Mouse (Mus musculus): ENCODE results near the gene Cldnd1.

Cldnd1 gene

DNA sequence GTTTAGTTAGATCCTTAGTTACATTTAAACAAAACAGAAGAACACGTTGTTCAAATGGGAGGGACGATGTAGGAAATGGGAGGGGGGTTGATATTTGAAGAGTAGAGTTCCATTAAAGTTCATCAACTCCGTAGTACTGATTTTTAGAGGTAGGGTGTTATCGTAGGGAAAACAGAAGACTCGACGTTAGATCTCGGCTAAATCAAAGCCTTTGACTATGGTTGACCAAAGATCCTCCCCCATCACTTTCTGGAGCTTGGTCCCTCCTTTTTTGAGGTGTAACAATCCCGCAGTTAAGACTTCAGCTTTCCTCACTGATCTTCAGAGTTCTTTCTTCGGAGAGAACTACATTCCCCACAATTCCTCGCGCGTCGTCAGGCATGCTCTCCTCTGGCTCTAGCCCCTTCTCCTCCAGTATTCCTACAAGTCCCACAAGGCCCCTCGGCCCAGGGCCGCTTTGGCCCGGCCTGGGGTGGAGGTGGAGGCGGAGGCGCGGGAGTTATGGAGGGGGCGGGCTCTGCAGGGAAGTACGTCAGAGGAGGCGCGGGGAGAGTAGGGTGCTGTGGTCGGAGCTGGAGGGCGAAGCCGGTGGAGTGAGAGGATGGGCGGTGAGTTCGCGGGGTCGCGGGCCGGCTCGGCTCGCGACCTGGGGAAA is at the start of gene Cldnd1:
Cldnd1 (plus strand) TSS at position 434 of the 655 bp plus-strand sequence.
- peak; percentile 93 for DNase-seq (ENCODE audit: extremely low spot score, low read depth, low spot score)

DNA sequence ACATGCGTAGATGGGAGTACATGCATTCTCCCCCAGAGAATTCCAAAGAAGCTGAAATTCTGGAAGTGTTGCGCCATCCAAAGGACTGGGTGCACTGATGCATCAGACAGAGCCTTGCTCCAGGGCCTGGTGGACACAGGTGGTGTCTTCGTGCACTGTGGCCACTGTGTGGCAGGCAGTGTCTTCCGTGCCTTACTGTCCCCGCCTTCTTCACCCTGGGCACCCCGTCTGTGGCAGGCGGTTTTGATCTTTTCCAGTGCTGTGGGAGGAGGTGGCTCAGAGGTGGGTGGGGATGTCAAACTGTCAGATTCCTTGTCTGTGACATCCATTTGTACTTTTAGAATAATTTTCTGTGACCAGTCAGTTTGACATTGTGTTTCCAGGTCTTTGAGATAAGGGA is 49.0 kb upstream of the Cldnd1 start:
- no peak for DNase-seq (ENCODE audit: extremely low spot score, low read depth, low spot score)

DNA sequence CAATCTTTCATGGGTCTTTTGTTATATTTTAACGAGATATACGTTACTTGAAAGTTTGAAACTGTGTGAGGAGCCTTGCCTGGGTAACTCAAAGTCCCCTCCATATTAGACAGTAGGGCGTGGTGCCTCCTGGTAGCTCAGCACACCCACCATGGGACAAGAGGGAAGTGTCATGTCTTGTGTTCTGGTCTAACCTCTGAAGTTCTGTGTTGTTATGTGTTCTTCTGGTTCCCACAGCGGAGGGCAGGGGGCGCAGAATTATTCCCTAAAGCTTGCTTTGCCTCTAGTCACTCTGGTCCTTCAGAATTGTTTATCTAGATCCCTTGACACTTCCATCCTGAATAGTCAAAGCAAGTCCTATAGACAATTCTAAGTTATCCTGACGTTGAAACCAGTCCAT is 45.7 kb upstream of the Cldnd1 start:
- DNase-seq (ENCODE audit: extremely low spot score, low read depth, low spot score): no peak

DNA sequence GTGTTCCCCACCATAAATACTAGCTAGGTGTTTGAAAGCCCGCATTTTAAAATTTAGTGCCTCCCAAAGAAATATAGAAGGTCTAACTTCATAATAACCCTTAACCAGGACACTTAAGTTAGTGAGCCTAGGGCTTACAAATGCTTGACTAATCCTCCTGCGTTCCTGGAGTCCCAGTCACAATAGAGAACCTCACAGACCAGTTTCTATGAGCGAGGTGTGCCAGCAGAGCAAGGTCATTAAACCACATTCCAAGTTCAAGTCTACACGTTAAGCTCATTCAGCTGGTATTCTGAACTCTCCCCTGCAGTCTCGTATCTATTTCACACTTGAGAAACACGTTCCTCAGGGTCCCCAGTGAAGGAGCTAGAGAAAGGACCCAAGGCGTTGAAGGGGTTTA is 44.8 kb upstream of the Cldnd1 start:
- DNase-seq (ENCODE audit: extremely low spot score, low read depth, low spot score): no peak

DNA sequence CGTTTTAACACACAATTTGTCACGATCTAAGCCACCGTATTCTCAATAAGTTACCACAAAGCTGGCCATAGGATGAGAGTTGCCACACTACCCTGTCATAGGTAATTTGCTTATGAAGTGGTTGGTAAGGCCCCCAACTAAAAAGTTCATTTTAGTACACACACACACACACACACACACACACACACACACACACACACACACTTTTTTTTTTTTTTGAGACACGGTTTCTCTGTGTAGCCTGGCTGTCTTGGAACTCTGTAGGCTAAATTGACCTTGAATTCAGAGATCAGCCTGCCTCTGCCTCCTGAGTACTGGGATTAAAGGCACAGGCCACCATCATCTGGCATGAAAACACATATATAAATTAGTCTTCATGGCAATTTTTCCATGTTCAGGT is 43.8 kb upstream of the Cldnd1 start:
- DNase-seq (ENCODE audit: extremely low spot score, low read depth, low spot score): no peak

DNA sequence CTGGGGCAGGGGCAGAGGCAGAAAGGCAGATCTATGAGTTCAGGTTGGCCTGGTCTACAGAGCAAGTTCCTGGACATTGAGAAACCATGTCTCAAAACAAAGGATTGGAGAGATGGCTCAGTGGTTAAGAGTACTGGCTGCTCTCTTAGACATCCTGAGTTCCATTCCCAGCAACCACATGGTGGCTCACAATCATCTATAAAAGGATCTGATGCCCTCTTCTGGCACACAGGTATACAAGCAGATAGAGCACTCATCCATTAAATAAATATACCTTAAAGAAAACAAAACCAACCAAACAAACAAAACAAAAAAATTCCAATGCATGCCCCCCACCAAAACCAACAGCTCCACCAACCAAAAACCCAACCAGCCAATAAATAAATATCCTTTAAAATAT is 43.2 kb upstream of the Cldnd1 start:
- DNase-seq (ENCODE audit: extremely low spot score, low read depth, low spot score): no peak

DNA sequence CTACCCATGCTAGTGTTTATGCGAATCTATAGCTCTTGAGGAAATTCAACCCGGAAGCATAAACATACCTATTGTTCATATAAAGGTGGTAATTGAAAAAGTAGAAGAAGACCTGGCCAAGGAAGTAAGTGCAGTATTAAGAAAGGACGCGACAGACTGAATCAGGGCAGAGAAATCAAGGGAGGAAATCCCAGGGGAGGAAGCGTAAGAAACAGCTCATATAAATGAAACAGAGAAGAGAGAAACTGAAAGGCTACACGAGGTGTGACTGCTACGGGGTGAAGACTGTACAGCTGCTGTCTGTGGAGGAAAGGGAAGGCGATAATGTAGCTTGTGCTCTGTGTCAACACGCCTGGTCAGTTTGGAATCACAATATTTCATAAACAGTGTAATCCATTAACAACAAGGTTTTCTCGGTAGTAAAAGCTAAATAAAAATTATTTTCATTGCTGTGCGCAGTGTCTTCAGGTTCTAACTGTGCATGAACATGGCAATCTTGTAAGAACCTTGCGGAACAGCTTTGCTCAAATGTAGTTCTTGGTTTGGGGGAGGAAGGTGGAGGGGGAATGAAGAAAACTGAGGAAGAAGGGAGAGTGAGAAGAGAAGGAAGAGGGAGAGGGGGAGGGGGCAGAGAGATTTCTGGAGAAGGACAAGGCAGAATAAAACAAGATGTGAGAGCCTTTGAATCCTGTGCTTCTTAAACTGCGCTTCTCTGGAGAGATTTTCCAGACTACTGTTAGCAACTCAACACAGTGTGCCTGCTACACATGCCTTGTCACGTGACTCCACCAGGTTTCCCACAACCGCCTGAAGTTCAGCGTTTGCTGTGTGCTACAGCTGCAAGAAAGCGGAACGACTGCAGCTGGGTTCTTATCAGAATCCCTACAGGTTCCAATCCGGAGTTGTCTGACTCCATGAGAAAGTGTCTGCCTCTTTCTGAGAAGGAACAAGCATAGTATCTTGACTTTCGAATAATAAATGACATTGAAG is 41.9 kb upstream of the Cldnd1 start:
- no peak for DNase-seq (ENCODE audit: extremely low spot score, low read depth, low spot score)

DNA sequence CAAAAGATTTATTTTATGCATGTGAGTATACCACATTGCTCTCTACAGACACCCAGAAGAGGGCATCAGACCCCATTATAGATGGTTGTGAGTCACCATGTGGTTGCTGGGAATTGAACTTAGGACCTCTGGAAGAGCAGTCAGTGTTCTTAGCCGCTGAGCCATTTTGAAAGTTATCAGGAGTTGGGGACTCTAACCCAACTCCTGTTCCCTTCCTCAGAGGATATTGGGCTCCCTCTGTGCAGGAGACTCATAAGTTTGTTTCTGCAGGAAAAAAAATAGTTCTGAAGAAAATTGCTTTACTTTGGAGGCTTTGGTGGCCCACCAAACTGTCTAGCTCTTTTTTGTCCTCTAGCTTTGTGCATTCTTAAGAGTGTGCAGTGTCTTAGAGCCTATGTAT is 39.2 kb upstream of the Cldnd1 start:
- DNase-seq (ENCODE audit: extremely low spot score, low read depth, low spot score): no peak

DNA sequence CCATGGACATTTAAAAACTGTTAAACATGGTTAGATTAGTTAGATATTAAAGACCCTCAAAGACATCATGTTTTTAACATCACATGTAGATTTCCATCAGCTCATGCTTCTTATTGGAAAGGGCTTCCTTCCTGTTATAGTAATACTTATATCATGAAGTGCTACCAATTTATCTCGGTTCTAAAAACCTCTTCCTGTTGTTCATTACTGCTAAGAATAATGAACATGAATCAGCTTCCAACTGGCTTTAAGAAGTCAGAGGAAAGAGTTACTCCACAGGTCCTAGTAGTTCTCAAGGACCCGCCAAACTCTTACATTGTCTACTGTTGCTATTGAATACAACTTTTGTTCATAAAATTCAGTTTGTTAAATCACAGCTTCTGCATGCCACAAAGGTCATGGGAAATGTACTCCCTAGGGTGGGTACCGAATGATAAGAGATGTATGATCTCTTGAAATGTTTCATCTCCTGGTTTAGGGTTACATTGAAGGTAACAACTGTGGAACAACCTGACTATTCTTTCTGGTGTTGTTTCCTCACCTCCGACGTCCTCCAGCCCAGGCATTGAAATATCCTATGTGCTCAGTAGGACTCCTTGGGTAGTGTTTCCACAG is 38.0 kb upstream of the Cldnd1 start:
- DNase-seq (ENCODE audit: extremely low spot score, low read depth, low spot score): no peak

DNA sequence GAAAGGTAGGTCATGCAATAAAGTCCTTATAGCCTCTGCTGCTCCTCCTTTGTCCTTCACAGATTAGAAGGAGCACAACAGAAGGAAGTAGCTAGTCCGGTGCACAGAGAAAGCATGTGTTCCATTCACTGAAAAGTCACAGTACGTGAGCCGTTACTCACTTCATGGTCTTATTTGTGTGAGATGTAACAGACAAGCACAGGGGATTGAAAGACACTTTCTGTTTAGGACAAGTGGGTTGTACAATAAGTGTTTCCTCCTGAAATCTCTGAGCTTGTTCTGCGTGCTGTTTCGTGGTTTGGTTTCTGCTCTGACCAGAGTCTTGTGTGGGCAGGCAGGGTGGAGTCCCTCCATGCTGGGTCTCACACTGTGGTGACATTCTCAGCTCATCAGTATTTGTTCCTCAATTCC is 37.4 kb upstream of the Cldnd1 start:
- DNase-seq (ENCODE audit: extremely low spot score, low read depth, low spot score): no peak

DNA sequence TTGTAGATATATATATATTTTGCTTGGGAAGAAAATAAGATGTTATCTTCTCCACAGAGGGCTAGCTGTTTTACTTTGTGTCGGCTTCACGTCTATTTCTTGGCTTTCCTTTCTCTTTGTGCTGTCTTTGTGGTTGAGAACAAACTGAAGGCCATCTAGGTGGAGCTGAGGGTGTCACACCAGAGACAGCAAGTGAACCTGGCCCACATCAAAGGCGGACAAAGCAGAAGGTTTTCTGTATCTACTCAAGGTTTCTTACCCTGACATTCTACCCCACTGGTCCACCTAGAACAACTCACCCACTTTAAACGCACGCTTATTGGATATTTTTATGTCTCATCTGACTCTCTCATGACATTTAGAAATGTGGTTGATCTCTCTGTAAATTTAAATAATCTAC is 33.6 kb upstream of the Cldnd1 start:
- DNase-seq (ENCODE audit: extremely low spot score, low read depth, low spot score): no peak

DNA sequence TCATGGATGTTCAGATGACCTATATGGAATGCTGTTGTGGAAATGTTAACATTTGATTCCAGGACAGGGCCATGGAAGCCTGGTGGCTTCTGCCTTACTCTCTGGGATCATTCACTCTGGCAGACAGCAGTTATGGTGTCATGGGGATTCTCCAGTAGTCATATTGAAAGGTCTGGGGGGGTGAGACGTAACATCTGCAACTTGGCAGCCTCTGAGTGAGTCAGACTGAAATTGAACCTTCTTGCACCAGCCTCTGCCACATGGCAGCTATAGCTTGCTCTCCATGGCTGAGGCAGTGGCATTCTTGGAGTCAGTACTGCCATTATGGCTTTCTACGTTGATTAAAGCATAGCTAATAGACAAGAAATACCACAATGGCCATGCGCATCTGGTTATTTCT is 30.9 kb upstream of the Cldnd1 start:
- DNase-seq (ENCODE audit: extremely low spot score, low read depth, low spot score): no peak

DNA sequence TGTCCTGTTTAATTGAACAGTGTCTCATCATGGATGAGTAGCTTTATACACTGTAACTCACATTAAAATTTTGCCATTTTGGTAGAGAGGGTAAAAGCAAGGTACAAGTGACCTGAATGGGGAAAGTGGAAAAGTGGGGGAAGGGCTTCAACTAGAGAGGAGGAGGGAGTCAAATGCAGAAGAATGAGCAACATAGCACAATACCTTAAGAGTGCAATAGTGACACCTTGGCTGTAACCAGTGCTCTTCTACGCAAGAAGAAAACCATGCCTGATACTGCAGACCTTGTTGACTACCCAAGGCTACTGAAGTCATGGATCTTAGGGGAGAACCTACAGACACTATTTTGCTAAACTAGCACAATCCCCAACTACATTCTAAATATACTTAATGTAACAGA is 30.4 kb upstream of the Cldnd1 start:
- no peak for DNase-seq (ENCODE audit: extremely low spot score, low read depth, low spot score)

DNA sequence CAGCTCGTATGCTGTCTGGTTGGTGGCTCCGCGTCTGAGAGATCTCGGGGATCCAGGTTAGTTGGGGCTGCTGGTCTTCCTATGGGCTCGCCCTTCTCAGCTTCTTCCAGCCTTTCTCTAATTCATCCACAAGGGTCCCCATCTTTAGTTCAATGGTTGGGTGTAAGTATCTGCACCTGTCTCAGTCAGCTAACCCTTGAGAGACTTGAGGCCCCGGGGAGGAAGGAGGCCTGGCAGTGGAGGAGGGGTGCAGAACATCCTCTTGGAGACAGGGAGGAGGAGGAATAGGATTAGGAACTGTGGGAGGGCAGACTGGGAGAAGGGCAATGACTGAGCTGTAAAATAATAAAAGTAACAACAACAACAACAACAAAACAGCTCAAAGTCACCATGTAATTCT is 27.5 kb upstream of the Cldnd1 start:
- DNase-seq (ENCODE audit: extremely low spot score, low read depth, low spot score): no peak

DNA sequence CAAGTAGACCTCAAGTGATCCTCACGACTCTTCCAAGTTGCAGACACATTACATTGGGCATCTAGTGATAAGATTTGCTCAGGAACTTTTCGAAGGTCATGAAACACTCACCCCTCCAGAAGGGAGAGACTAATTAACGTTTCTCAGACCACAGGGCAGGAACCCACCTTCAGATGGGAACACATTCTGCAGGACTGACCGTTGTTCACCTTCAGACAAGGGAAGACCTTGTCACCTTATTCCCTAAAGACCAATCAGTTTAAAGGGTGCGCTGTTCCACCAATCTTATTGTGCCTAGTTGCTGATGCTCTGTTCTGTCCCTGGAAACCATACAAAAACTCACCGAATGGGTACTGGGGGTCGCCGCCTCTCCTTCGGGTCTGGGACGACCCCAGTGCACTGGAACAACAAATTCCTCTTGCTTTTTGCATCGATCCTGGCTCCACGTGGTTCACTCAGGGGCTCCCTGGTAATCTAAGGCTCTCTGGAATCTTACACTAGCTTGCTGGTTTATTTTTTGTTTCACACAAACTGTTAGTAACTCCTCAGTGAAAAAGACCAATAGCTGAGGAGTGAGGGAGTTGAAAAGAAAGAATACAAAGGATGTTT is 26.8 kb upstream of the Cldnd1 start:
- DNase-seq (ENCODE audit: extremely low spot score, low read depth, low spot score): no peak

DNA sequence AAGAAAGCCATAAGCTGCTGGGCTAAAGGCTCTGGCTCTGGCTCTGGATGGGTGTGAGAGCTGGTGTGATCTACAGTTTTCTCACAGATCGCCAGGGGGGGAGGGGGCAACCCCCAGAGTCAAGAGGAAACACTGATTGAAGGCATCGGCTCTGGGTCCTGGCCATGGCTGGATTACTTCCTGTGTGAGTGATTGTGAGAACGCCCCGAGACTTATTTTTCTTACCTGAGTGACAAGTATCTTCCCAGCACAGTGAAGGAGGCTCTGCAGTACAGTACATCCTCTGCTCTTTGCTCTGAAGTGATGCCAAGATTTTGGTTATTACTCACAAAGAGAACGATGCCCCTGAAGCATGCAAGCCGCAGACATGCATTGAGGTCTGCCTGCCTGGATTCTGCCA is 25.9 kb upstream of the Cldnd1 start:
- DNase-seq (ENCODE audit: extremely low spot score, low read depth, low spot score): no peak

DNA sequence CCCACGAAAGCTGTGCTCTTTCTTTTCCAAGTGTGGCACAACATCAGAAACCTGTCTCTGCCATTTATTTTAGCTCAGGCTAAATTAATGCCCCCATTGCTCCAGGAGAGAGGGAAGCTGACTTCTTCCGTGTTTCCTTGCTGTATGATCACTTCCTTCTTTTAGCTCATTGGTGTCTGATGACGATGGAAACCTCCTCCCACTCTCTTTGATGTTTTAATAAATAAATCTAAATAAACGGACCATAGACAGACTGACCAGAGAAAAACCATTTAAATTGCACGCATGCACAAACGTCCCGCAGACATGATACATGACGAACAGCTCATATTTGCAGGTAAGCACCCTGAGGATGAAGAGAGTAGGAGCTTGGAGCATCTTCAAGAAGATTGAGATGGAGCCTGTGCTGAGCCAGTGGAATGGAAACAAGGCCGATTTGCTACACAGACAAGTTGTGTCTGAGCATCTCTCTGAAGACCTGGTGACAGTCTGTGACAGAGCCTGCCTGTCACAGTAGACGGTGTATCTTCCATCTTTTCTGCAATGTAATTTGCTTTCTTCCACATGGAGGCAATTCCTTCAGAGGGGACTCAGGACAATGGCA is 25.3 kb upstream of the Cldnd1 start:
- DNase-seq (ENCODE audit: extremely low spot score, low read depth, low spot score): no peak

DNA sequence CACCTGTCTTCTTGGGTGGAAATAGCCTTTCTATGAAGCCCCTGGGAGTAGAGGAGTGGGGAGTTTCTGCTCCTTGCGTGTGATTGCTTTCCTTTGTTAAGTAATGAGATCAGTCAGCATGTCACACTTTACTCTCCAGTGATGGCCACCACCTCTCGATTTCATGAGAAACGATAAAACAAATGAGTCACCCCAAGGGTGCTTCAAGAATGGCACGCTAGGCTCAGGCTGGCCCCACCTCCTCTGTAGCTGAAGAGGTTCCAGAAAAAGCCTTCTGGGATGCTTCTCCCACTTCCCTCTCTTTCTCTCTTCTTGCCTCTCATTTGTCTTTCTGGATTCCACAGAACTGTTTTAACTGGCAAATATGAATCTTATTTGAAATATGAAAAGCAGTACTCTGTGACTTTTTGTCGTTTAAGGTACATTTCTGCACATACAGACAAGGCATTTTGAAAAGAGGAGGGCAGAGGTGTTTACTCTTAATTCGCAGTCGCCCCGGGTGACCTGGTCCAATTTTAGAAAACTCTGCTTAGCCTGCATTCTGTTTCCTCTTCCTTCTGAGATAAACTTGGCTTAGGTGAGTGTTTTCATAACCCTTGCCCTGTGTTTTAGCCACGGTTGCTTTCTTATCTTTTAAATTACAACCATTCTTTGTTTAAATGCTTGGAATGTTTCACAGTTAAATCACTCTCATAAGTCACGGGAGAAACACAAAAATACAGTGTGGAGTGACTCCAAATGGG is 24.2 kb upstream of the Cldnd1 start:
- no peak for DNase-seq (ENCODE audit: extremely low spot score, low read depth, low spot score)

DNA sequence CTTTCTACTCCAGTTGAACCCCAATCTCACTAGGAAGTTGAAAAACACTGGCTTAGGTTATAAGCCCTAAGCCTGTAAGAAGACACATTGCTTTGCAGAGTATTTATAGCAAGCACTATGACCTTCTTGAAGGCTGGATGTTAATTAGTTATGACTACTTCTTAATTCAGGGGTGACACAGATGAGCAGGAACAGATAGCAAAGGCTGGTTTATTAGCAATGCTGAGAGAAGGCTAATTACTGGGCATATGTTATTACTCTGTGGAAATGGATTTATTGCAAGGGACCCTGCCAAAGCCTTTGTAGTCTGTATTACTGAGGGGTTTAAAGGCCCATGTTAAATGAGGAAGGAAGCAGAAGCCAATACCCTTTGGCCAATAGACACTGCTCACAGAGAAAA is 22.7 kb upstream of the Cldnd1 start:
- DNase-seq (ENCODE audit: extremely low spot score, low read depth, low spot score): no peak

DNA sequence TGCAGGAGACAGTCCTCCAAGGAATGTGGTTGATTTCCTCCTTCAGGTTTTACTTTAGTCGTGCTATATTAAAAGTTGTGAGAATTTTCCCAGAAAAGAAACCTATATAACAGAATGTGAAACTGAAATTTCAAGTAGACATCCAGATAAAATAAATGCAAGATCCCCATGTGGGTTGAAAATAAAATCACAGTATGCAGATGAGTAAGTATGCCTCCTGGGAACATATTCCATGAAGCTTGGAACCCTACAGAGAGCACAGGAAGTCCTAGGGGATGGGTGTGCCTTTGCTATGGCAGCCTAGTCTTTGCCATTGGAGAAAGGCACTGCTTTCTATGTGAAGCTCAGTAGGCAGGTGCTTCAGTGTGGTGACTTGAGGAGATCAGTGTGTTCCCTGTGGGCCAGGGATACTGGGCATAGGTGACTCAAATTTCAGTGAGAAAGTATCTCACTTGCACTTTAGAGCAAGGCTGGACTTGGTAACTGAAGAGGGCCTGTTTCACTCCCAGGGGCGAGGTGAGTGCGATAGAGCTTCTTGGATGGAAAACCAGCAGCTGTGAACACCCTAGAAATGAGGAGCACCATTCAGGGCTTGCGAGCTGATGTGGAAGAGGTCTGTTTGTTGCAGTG is 20.3 kb upstream of the Cldnd1 start:
- DNase-seq (ENCODE audit: extremely low spot score, low read depth, low spot score): no peak
